Mouse (Mus musculus) small intestine, adult 2 months (tissue): ENCODE measurements around the gene Ghrhr. TPM values are rescaled to one million over a fixed set of nuclear protein-coding genes. Genes with fewer than 3 reads are reported as not detected.

Experiments used
- H3K27ac ChIP-seq: fragments of 200-500 bp; 2 replicates; pipeline ENCODE4 v1.5.1; 2012; ENCODE audit warnings: low read depth, low read length, control low read depth, inconsistent platforms; ENCODE audit not compliant: insufficient read depth
- H3K27me3 ChIP-seq: fragments of 200-500 bp; 2 replicates; pipeline ENCODE4 v1.6.1; 2012; ENCODE audit warnings: mild to moderate bottlenecking, moderate library complexity, low read length, inconsistent platforms; ENCODE audit not compliant: control insufficient read depth, insufficient read depth
- H3K36me3 ChIP-seq: fragments of 200-500 bp; 2 replicates; pipeline ENCODE4 v1.6.1; 2012; ENCODE audit warnings: mild to moderate bottlenecking, low read length, control low read depth, inconsistent platforms; ENCODE audit not compliant: control insufficient read depth, insufficient read depth
- H3K4me1 ChIP-seq: fragments of 200-500 bp; 2 replicates; pipeline ENCODE4 v1.6.1; 2012; ENCODE audit warnings: low read length, inconsistent platforms, mixed read lengths; ENCODE audit not compliant: control insufficient read depth, insufficient read depth, insufficient read length
- H3K4me3 ChIP-seq: fragments of 200-500 bp; 2 replicates; pipeline ENCODE4 v1.5.1; 2012; ENCODE audit warnings: low read depth, mild to moderate bottlenecking, control low read depth, inconsistent platforms, low read length, moderate library complexity
- CTCF ChIP-seq: fragments of 200-500 bp; IDR thresholded peaks from 2 replicates; pipeline ENCODE4 v1.5.1; 2012; ENCODE audit warnings: low read depth, mild to moderate bottlenecking, control low read depth, inconsistent platforms, low read length, moderate library complexity, mixed read lengths; ENCODE audit not compliant: insufficient replicate concordance, insufficient read length; ENCODE audit errors: extremely low read depth
- POLR2A ChIP-seq: fragments of 200-500 bp; IDR thresholded peaks from 2 replicates; pipeline ENCODE4 v1.6.1; 2012; ENCODE audit warnings: low read depth, mild to moderate bottlenecking, control low read depth, inconsistent platforms, low read length, moderate library complexity
- WGBS: fragments of 180-500 bp; shearing (Covaris S2); methylation state at CpG from one replicate; pipeline ENCODE4 v1.1.7; 2018; 5-methylcytosine and 5-hydroxymethylcytosine counted together
- polyA plus RNA-seq: library from polyadenylated mRNA; depleted of rRNA; stranded (reverse); fragments of >200 nt; gene quantifications from 2 replicates; pipeline ENCODE4 v1.2.3, GENCODE M21; 2012; rRNA removed

The Ghrhr gene
- polyA plus RNA-seq, 1 experiment: 0.18 TPM

GRCm38 (mm10) chr6:55420411-55420810 lies 44.3 kb downstream of the Ghrhr start:
- H3K4me1 ChIP-seq: peaks cover 2% of the 10 kb centered on the region; the same call in 1 of the 2 replicates
- WGBS: 66% methylated on average over 3 of the region's 3 CpGs
- no peaks in the 10 kb centered on the region for H3K27me3 ChIP-seq
- H3K4me3 ChIP-seq: no peak overlapping the region
- TF ChIP-seq CTCF: no peak
- no peak for TF ChIP-seq POLR2A
- H3K36me3 ChIP-seq: no peaks in the 10 kb centered on the region
- no peak overlapping the region for H3K27ac ChIP-seq

GRCm38 (mm10) chr6:55420869-55421361 lies 44.8 kb downstream of the Ghrhr start:
- Histone ChIP-seq H3K36me3 (no peaks in the 10 kb centered on the region), H3K27ac (no peak overlapping the region)
- TF ChIP-seq POLR2A (no peak), CTCF (no peak)

GRCm38 (mm10) chr6:55432121-55432520 lies 56.0 kb downstream of the Ghrhr start:
- TF ChIP-seq POLR2A (no peak), CTCF (no peak)
- Histone ChIP-seq H3K4me3 (no peak overlapping the region), H3K36me3 (no peaks in the 10 kb centered on the region), H3K27ac (no peak overlapping the region), H3K27me3 (0 out of 2 replicates have a peak, but pooled peaks cover 3% of the 10 kb centered on the region), H3K4me1 (no peaks in the 10 kb centered on the region)

More at GRCm38 (mm10) chr6:55420869-55421361, 44.8 kb downstream of the Ghrhr start:
- WGBS: 48% methylated on average over 1 of the region's 1 CpGs
- Histone ChIP-seq H3K4me1 (peaks cover 2% of the 10 kb centered on the region; the same call in 1 of the 2 replicates), H3K27me3 (no peaks in the 10 kb centered on the region), H3K4me3 (no peak overlapping the region)

GRCm38 (mm10) chr6:55434360-55434759 lies 58.3 kb downstream of the Ghrhr start:
- Histone ChIP-seq H3K4me3 (no peak overlapping the region), H3K27ac (no peak overlapping the region), H3K36me3 (no peaks in the 10 kb centered on the region), H3K4me1 (no peaks in the 10 kb centered on the region), H3K27me3 (0 out of 2 replicates have a peak, but pooled peaks cover 3% of the 10 kb centered on the region)
- 70% methylated on average over 3 of the region's 3 CpGs for WGBS
- no peak for TF ChIP-seq CTCF
- no peak for TF ChIP-seq POLR2A

GRCm38 (mm10) chr6:55435266-55436159 lies 59.4 kb downstream of the Ghrhr start:
- WGBS: 54% methylated on average over 8 of the region's 8 CpGs
- no peaks in the 10 kb centered on the region for H3K4me1 ChIP-seq
- H3K27me3 ChIP-seq: 0 out of 2 replicates have a peak, but pooled peaks cover 3% of the 10 kb centered on the region
- H3K36me3 ChIP-seq: no peaks in the 10 kb centered on the region
- H3K4me3 ChIP-seq: no peak overlapping the region
- H3K27ac ChIP-seq: no peak overlapping the region
- no peak for TF ChIP-seq CTCF
- TF ChIP-seq POLR2A: no peak

- TF ChIP-seq CTCF: no peak
- no peak for TF ChIP-seq POLR2A
- no peak overlapping the region for H3K27ac ChIP-seq
- no peaks in the 10 kb centered on the region for H3K36me3 ChIP-seq
- no peaks in the 10 kb centered on the region for H3K4me1 ChIP-seq
- WGBS: 17% methylated on average over 3 of the region's 3 CpGs
- no peak overlapping the region for H3K4me3 ChIP-seq
- H3K27me3 ChIP-seq: 0 out of 2 replicates have a peak, but pooled peaks cover 3% of the 10 kb centered on the region
Observed at GRCm38 (mm10) chr6:55437919-55438318, 61.8 kb downstream of the Ghrhr start.

Other genes with a start within 250 kb of the Ghrhr start
- 0.37 and 0.51 TPM in 2 replicates for gene Crhr2, start 243.3 kb upstream of the Ghrhr start, polyA plus RNA-seq
- 0.27 and 1.1 TPM in 2 replicates for gene Inmt, start 201.3 kb upstream of the Ghrhr start, polyA plus RNA-seq
- gene Mindy4, start 172.9 kb upstream of the Ghrhr start, polyA plus RNA-seq: 0.81 and 0.98 TPM in 2 replicates
- 56.3 and 310 TPM in 2 replicates for gene Aqp1, start 39.9 kb upstream of the Ghrhr start, polyA plus RNA-seq
- 1.9 and 3.6 TPM in 2 replicates for gene Adcyap1r1, start 75.7 kb downstream of the Ghrhr start, polyA plus RNA-seq